Mouse (Mus musculus) ES-E14 (cell line): Measurements from ENCODE around the gene Rab44.

Experiments
- CHD2 ChIP-seq: IDR thresholded peaks from 2 replicates; pipeline ENCODE4 v1.6.1; 2014; ENCODE audit warnings: mild to moderate bottlenecking, low read depth, low read length, inconsistent platforms
- MAFK ChIP-seq: IDR thresholded peaks from 2 replicates; pipeline ENCODE4 v1.6.1; 2014; ENCODE audit warnings: mild to moderate bottlenecking, low read depth, low read length, inconsistent platforms; ENCODE audit not compliant: insufficient read depth
- ZNF384 ChIP-seq: IDR thresholded peaks from 2 replicates; pipeline ENCODE4 v1.6.1; 2012; ENCODE audit warnings: low read depth, low read length, inconsistent platforms

GRCm38 (mm10) chr17:29094310-29095181 lies 19.4 kb upstream of the Rab44 start:
- TF ChIP-seq MAFK: no peak
- TF ChIP-seq CHD2: no peak
- TF ChIP-seq ZNF384: no peak
